Mouse (Mus musculus) neural tube, embryonic 15.5 days (tissue): ENCODE measurements around the gene Thbd. TPM values are rescaled to one million over a fixed set of nuclear protein-coding genes. Genes with fewer than 3 reads are reported as not detected.

Source experiments
- ATAC-seq: fragments of 200-750 bp; cut with Nextera tagmentation; 2 replicates; pipeline ENCODE4 v1.8.0; 2017; ENCODE audit warnings: mild to moderate bottlenecking, moderate TSS enrichment, moderate library complexity; ENCODE audit not compliant: low FRiP score
- H3K27ac ChIP-seq: fragments of 300-500 bp; sonication (generic); replicated peaks from 2 replicates; pipeline ENCODE4 v1.5.1; 2015; ENCODE audit warnings: mild to moderate bottlenecking, inconsistent platforms
- H3K27me3 ChIP-seq: fragments of 300-500 bp; sonication (generic); replicated peaks from 2 replicates; pipeline ENCODE4 v1.6.1; 2015; ENCODE audit warnings: inconsistent platforms
- H3K36me3 ChIP-seq: fragments of 300-500 bp; sonication (generic); 2 replicates; pipeline ENCODE4 v1.6.1; 2015; ENCODE audit warnings: inconsistent platforms
- H3K4me1 ChIP-seq: fragments of 300-500 bp; sonication (generic); 2 replicates; pipeline ENCODE4 v1.6.1; 2015; ENCODE audit warnings: inconsistent platforms
- H3K4me2 ChIP-seq: fragments of 300-500 bp; sonication (generic); 2 replicates; pipeline ENCODE4 v1.6.1; 2015; ENCODE audit warnings: inconsistent platforms, mild to moderate bottlenecking, moderate library complexity
- H3K4me3 ChIP-seq: fragments of 300-500 bp; sonication (generic); replicated peaks from 2 replicates; pipeline ENCODE4 v1.5.1; 2015; ENCODE audit warnings: mild to moderate bottlenecking, inconsistent platforms
- H3K9ac ChIP-seq: fragments of 300-500 bp; sonication (generic); replicated peaks from 2 replicates; pipeline ENCODE4 v1.6.1; 2015; ENCODE audit warnings: mild to moderate bottlenecking, inconsistent platforms
- H3K9me3 ChIP-seq: fragments of 300-500 bp; sonication (generic); replicated peaks from 2 replicates; pipeline ENCODE4 v1.6.1; 2016; ENCODE audit warnings: inconsistent platforms
- WGBS: fragments of 180-500 bp; shearing (Covaris S2); methylation state at CpG from one replicate; pipeline ENCODE4 v1.1.7; 2015; ENCODE audit warnings: mixed read lengths; 5-methylcytosine and 5-hydroxymethylcytosine counted together
- polyA plus RNA-seq: library from polyadenylated mRNA; unstranded; fragments of >200 nt; fragmentation: Nextera tagmentation; extraction: Ambion mirVana; gene quantifications from 2 replicates; pipeline ENCODE4 v1.2.1, GENCODE M21; 2015

The Thbd gene
- polyA plus RNA-seq, 1 experiment from 2014 or later, result 6.7 TPM

DNA sequence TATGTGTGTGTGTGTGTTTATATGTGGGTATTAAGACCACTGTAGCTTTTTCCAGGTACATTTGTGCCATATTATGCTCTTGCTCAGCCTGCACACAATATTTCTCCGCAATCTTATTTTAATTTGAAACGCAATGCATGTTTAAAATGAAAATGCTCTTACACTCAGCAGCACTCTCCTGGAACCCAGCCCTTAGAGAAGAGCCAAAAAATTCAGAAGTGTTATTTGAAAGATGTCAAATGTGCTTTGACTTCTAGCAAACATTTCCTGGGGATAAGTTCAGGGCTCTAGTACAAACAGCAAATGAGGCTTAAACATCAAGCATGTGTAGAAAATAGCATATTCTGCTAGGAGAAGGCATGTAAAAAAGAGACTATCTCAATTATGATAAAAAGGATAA, 11.8 kb upstream of the Thbd start:
- H3K4me2 ChIP-seq, result no peak overlapping the region
- WGBS, result 84% methylated on average over 2 of the region's 2 CpGs
- H3K36me3 ChIP-seq, result no peaks in the 10 kb centered on the region
- H3K4me3 ChIP-seq, result no peak overlapping the region
- no peaks in the 10 kb centered on the region for H3K4me1 ChIP-seq
- H3K27me3 ChIP-seq, result no peaks in the 10 kb centered on the region
- H3K27ac ChIP-seq, result no peak overlapping the region
- no peak for ATAC-seq
- no peaks in the 10 kb centered on the region for H3K9me3 ChIP-seq
- no peak overlapping the region for H3K9ac ChIP-seq

DNA sequence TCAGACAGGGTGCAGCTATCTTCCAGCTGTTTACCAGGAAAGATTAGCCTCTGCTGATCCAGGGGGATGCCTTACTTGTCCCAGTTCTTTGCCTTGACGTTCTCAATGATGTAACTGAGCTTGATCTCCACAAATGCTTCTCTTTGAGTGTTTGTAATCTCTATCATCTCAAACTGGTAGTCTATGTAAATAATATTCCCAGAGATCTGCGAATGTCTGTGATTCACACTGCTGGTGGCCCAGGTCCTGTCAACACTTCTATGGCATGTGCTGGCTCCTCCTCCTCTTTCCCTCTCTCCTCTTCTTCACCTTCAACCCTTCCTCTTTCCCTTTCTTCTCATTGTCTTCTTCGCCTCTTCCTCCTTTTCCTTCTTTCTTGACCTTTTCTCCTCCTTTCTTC, 11.2 kb upstream of the Thbd start:
- no peak overlapping the region for H3K9ac ChIP-seq
- H3K4me1 ChIP-seq, result no peaks in the 10 kb centered on the region
- WGBS, result 87% methylated on average over 3 of the region's 3 CpGs
- H3K4me2 ChIP-seq, result no peak overlapping the region
- no peak overlapping the region for H3K4me3 ChIP-seq
- H3K36me3 ChIP-seq, result no peaks in the 10 kb centered on the region
- no peaks in the 10 kb centered on the region for H3K27me3 ChIP-seq
- no peak overlapping the region for H3K27ac ChIP-seq
- ATAC-seq, result no peak
- H3K9me3 ChIP-seq, result no peaks in the 10 kb centered on the region

DNA sequence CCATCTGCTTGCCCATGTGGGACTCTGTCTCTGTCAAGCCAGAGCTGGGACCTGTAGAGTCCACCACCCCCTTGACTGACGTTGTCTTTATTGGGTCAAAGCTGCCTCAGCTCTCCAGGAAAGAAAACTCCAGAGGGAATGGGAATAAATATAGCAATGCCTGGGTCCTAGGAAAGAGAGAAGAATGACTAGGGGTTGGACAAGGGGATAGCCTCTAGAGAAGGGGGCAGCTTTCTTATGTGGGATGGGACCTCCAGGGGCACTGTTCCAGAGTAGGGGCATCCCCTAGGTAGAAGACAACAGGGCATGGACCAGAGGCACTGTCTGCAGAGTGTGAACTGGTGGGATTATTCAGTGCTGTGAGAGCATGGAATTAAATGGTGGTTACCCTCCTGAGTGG, 1.8 kb upstream of the Thbd start:
- Histone ChIP-seq H3K27me3 (peaks cover 46% of the 10 kb centered on the region), H3K4me1 (peaks cover 31% of the 10 kb centered on the region), H3K4me3 (no peak overlapping the region), H3K9ac (no peak overlapping the region), H3K9me3 (no peaks in the 10 kb centered on the region), H3K36me3 (no peaks in the 10 kb centered on the region), H3K4me2 (no peak overlapping the region), H3K27ac (no peak overlapping the region)
- no peak for ATAC-seq
- 85% methylated on average over 1 of the region's 1 CpGs for WGBS

- Histone ChIP-seq H3K36me3 (no peaks in the 10 kb centered on the region), H3K4me3 (no peak overlapping the region), H3K27ac (no peak overlapping the region), H3K4me1 (peaks cover 31% of the 10 kb centered on the region), H3K27me3 (peaks cover 49% of the 10 kb centered on the region), H3K9me3 (no peaks in the 10 kb centered on the region), H3K9ac (no peak overlapping the region), H3K4me2 (no peak overlapping the region)
- WGBS, result 25% methylated on average over 9 of the region's 9 CpGs
- ATAC-seq, result peak; percentile 55
Observed at GRCm38 (mm10) chr2:148409141-148409540, 1.2 kb upstream of the Thbd start.

DNA sequence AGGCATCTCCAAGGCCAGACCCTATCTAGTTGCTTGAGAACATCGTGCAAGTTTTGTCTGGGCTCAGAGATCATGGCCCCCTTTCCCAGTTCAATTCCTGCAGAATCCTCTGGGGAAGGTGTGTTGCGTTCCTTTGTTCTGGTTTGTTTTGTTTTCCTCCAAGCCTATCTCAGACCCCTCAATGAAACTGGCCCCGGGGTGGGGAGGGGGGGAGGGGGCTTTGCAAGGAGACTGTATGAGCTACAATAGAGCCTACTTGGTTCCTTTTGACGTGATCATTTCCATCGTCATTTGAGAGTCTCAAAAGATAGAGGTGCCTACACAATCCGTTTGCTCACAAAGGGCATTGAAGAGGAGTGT, 753 bp upstream of the Thbd start:
- H3K9ac ChIP-seq, result no peak overlapping the region; the same call in 1 of the 2 replicates
- ATAC-seq, result no peak
- H3K9me3 ChIP-seq, result no peaks in the 10 kb centered on the region
- peaks cover 49% of the 10 kb centered on the region for H3K27me3 ChIP-seq
- no peak overlapping the region for H3K4me3 ChIP-seq
- H3K36me3 ChIP-seq, result no peaks in the 10 kb centered on the region
- 16% methylated on average over 6 of the region's 6 CpGs for WGBS
- H3K4me2 ChIP-seq, result peak overlapping the region; percentile 61
- H3K27ac ChIP-seq, result no peak overlapping the region
- peaks cover 31% of the 10 kb centered on the region for H3K4me1 ChIP-seq

DNA sequence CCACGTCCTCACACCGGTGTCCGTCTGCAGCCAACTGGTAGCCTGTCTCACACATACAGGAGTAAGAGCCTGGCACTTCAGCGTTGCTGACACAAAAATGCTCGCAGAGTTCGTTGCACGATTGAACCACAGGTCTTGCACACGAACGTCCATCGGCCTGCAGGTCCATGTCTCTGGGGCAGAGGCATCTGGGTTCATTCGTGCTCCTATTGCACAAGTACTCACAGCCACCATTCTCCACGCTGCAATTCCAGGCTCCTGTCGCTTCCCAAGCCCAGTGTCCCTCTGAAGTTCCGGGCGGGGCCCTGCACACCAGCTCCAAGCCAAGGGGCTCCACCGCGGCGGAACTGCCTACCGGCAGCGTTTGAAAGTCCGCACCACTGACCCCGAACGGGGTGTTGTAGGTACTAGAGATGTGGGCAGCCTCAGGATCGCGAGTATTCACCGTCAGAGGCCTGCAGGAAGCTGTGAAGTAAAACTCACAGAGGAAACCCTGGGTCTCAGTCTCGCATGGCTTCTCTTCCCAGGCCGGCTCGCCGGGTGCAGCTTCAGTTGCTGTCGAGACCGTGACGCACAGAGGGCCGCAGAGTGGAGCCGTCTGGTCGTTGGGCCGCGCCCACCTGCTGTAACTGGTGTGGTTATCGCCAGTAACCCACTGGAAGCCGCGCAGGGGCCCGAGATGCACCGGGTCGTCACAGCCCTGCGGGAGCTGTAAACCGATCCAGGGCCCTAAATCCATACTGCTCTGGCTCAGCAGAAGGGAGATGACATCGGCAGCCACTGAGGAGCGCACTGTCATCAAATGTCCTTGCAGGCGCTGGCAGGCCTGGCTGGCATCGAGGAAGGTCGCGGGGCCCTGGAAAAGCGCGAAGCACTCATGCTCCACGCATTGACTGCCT, 768 bp downstream of the Thbd start:
- Histone ChIP-seq H3K36me3 (no peaks in the 10 kb centered on the region), H3K4me3 (peak overlapping the region; percentile 36), H3K4me1 (peaks cover 31% of the 10 kb centered on the region), H3K9ac (peak overlapping the region; percentile 34), H3K9me3 (no peaks in the 10 kb centered on the region), H3K4me2 (peak overlapping the region; percentile 61), H3K27me3 (peaks cover 49% of the 10 kb centered on the region), H3K27ac (no peak overlapping the region)
- 6% methylated on average over 55 of the region's 55 CpGs for WGBS
- ATAC-seq, result peak; percentile 63

DNA sequence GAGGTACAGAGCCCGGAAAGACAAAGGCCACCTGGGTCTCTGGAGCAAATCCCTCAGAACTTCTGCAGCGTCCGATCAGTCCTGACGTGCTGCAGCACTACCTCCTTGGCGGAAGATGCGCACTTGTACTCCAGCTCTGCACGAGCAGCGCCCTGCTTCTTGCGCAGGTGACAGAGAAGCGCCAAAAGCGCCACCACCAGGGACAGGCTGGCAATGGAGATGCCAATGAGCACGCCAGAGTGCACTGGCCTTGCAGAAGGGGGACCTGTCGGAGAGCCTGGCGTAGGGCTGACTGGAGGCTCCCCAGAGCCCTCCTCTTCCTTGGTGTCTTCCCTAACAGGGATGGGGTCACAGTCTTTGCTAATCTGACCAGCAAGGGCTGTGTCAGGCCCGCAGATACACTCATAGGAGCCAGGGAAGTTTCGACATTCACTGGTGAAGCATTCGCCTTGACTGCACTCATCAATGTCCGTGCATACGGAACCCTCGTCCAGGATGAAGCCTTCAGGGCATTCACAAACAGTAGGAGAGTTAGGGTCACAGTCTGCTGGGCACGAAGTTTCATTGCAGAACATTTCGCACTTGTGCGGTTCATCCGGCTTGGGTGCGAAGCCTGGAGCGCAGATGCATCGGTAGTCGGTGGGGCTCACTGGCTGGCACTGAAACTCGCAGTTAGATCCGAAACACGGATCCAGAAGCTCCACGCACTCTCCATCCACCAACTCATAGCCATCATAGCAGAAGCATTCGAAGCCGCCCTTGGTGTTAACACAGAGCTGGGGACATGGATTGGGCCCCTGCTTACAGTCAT, 1.6 kb downstream of the Thbd start:
- 13% methylated on average over 34 of the region's 34 CpGs for WGBS
- Histone ChIP-seq H3K27ac (no peak overlapping the region), H3K4me3 (peak overlapping the region; percentile 36), H3K9me3 (no peaks in the 10 kb centered on the region), H3K9ac (peak overlapping the region; percentile 34; the same call in 1 of the 2 replicates), H3K4me2 (peak overlapping the region; percentile 61), H3K27me3 (peaks cover 49% of the 10 kb centered on the region), H3K36me3 (no peaks in the 10 kb centered on the region), H3K4me1 (peaks cover 31% of the 10 kb centered on the region)
- ATAC-seq, result peak; percentile 43; the same call in 1 of the 2 replicates

- Histone ChIP-seq H3K4me3 (no peak overlapping the region), H3K4me2 (no peak overlapping the region), H3K27ac (no peak overlapping the region), H3K9me3 (no peaks in the 10 kb centered on the region), H3K36me3 (no peaks in the 10 kb centered on the region), H3K9ac (no peak overlapping the region), H3K4me1 (peaks cover 31% of the 10 kb centered on the region), H3K27me3 (peaks cover 48% of the 10 kb centered on the region)
- 75% methylated on average over 5 of the region's 5 CpGs for WGBS
- no peak for ATAC-seq
Observed at GRCm38 (mm10) chr2:148404906-148405305, 3.1 kb downstream of the Thbd start.

GRCm38 (mm10) chr2:148402227-148402626, 5.8 kb downstream of the Thbd start:
- no peak overlapping the region for H3K4me3 ChIP-seq
- ATAC-seq, result no peak
- no peak overlapping the region for H3K4me2 ChIP-seq
- H3K9me3 ChIP-seq, result no peaks in the 10 kb centered on the region
- H3K27ac ChIP-seq, result no peak overlapping the region
- H3K27me3 ChIP-seq, result peaks cover 25% of the 10 kb centered on the region
- peaks cover 15% of the 10 kb centered on the region for H3K4me1 ChIP-seq
- H3K36me3 ChIP-seq, result no peaks in the 10 kb centered on the region
- no peak overlapping the region for H3K9ac ChIP-seq
- WGBS, result 69% methylated on average over 1 of the region's 1 CpGs

DNA sequence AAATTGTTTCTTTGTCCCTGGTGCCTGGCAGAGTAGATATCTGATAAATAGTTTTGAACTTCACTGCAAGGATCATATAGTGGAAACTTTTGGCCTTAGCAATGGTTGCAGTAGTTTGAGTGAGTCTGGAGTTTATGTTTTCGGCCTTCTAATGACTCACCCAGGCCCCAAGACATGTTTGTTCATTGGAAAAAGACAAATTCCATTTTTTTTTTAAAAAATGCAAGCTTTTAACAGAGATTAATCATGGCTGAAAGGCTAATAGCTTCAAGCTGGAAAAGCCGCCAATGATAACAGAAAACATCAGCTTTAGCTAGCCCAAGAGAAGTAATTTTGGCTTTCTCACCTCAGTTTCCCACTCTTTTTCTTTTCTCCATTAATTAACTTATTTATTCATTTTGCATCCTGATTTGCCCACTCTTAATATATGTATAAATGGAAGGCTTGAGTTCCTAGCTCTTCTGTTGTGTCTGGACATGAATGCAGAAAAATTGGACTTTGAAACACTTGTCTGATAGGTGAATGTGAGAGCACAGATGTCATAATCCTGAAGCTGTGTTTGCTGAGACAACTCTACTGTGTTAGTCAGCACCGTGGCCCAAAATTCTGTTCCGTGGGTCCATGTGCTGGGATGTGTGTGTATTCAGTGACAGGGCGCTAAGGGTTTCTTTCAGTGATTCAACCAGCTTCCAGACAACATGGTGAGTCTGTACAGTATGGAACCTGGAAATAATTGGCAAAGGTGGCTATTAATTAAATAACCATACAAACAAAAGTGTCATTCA, 8.9 kb downstream of the Thbd start:
- H3K9ac ChIP-seq, result no peak overlapping the region
- H3K36me3 ChIP-seq, result no peaks in the 10 kb centered on the region
- WGBS, result 96% methylated on average over 5 of the region's 5 CpGs
- H3K9me3 ChIP-seq, result no peaks in the 10 kb centered on the region
- peaks cover 25% of the 10 kb centered on the region for H3K4me1 ChIP-seq
- peaks cover 17% of the 10 kb centered on the region for H3K27me3 ChIP-seq
- H3K4me3 ChIP-seq, result no peak overlapping the region
- no peak overlapping the region for H3K27ac ChIP-seq
- no peak overlapping the region for H3K4me2 ChIP-seq
- no peak for ATAC-seq

- Histone ChIP-seq H3K9me3 (no peaks in the 10 kb centered on the region), H3K36me3 (no peaks in the 10 kb centered on the region), H3K4me1 (peaks cover 25% of the 10 kb centered on the region), H3K27ac (no peak overlapping the region), H3K9ac (no peak overlapping the region), H3K4me3 (no peak overlapping the region), H3K27me3 (peaks cover 30% of the 10 kb centered on the region), H3K4me2 (0 out of 2 replicates have a peak overlapping the region, but pooled peaks have one; percentile 96)
- ATAC-seq, result no peak
- 79% methylated on average over 1 of the region's 1 CpGs for WGBS
Observed at GRCm38 (mm10) chr2:148397784-148398100, 10.2 kb downstream of the Thbd start.
